Mouse (Mus musculus) neutrophil, adult 5-6 weeks (primary cell): ENCODE measurements at regions not wholly inside any gene's neighbourhood (a gene's known extent, or its start where the extent isn't known, plus 50 kb on each side); places are given as distances from the start of the nearest gene placed in this dataset.

Source experiments
- ATAC-seq: fragments of 151-379, 151-347 bp; 2 replicates; pipeline ENCODE4 v1.8.0; 2017; ENCODE audit warnings: mild to moderate bottlenecking, moderate TSS enrichment; ENCODE audit not compliant: insufficient number of reproducible peaks, poor library complexity, low FRiP score, severe bottlenecking; ENCODE audit errors: extremely low read depth

GRCm38 (mm10) chr10:21218431-21218830 lies 57.6 kb upstream of the Myb start:
- no peak for ATAC-seq

- no peak for ATAC-seq
Measured at GRCm38 (mm10) chr10:21220795-21221194, 60.0 kb upstream of the Myb start.

- no peak for ATAC-seq
Measured at GRCm38 (mm10) chr10:21221290-21221926, 60.6 kb upstream of the Myb start.

GRCm38 (mm10) chr10:21222104-21223034 lies 61.6 kb upstream of the Myb start:
- ATAC-seq = no peak

GRCm38 (mm10) chr10:21223104-21223910 lies 62.5 kb upstream of the Myb start:
- no peak for ATAC-seq

- ATAC-seq = no peak
Measured at GRCm38 (mm10) chr10:21224229-21224628, 63.4 kb upstream of the Myb start.

- ATAC-seq = no peak
Measured at GRCm38 (mm10) chr10:21226210-21226609, 65.4 kb upstream of the Myb start.

- no peak for ATAC-seq
Measured at GRCm38 (mm10) chr10:21227764-21228163, 67.0 kb upstream of the Myb start.

GRCm38 (mm10) chr10:21228557-21228956 lies 67.2 kb upstream of the Hbs1l start:
- no peak for ATAC-seq

GRCm38 (mm10) chr10:21235172-21235571 lies 60.6 kb upstream of the Hbs1l start:
- ATAC-seq = peak; percentile 53; the same call in 1 of the 2 replicates

GRCm38 (mm10) chr10:21237000-21237399 lies 58.8 kb upstream of the Hbs1l start:
- ATAC-seq = no peak

- no peak for ATAC-seq
Measured at GRCm38 (mm10) chr10:21239451-21239850, 56.3 kb upstream of the Hbs1l start.

- no peak for ATAC-seq
Measured at GRCm38 (mm10) chr10:21241557-21242222, 54.1 kb upstream of the Hbs1l start.

GRCm38 (mm10) chr10:21242471-21243231 lies 53.1 kb upstream of the Hbs1l start:
- ATAC-seq = no peak

GRCm38 (mm10) chr10:21244849-21245453 lies 50.8 kb upstream of the Hbs1l start:
- no peak for ATAC-seq

- no peak for ATAC-seq
Measured at GRCm38 (mm10) chr10:21245558-21245957, 50.2 kb upstream of the Hbs1l start.
